9 mouse cellular contexts compared by ENCODE assay signal in the genomic region with DNA sequence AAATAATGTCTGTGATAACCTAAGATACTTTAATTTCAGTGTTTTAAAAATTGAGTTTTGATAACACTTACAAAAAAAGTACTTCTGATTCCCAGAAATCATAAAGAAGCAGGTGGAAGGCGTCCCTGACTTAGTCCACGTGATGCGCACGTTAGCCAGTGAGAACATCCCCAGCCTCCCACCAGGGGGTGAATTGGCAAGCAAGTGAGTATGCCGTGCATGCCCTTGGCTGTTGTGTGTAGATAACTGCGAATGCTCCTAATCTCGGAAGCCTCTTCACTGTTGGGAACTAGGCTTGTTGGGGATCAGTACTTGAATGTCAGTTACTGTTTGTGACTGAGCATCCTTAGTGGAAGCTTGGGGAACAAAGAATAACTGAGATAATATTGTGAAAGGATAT. TPM values are rescaled to one million over a fixed set of nuclear protein-coding genes. Genes with fewer than 3 reads are reported as not detected.
DNase-seq lines count a peak whose midpoint lies in the region; ATAC-seq lines count a peak whose summit lies in the region.
"Had no signal": no experiment of that assay in that cellular context is flagged by ENCODE, and none has a peak within 500 bp of the region (broad histone marks: within the 10 kb centered on the region; RNA-seq: fewer than 3 reads in every experiment).

No protein-coding gene starts in this region.

- H3K27ac ChIP-seq in midbrain, embryonic 13.5 days, result no peak overlapping the region

- H3K9ac ChIP-seq in midbrain, embryonic 13.5 days (replicated peaks), result no peak overlapping the region

- 50% methylated on average over 7 of the region's 7 CpGs for WGBS in midbrain, embryonic 13.5 days

- DNase-seq in layer of hippocampus, adult 11-12 months (ENCODE audit: low spot score), result peak; percentile 13
- DNase-seq in layer of hippocampus, adult 9-10 months (ENCODE audit: low spot score), result no peak
- peak; percentile 13 for DNase-seq in c-Kit-positive CD71-negative TER-119-negative erythroid progenitor cells, embryonic 14.5 days (ENCODE audit: low read depth)
- DNase-seq in heart, postnatal 10 days, result peak; percentile 51 to 55
- DNase-seq in spleen, postnatal 14 days (ENCODE audit: low spot score in 2 of 2), result peak; percentile 36 to 53
- DNase-seq in thymus, postnatal 36 days, result no peak
- DNase-seq in adrenal gland, adult 8-10 months, result no peak

- H3K4me3 ChIP-seq in midbrain, embryonic 13.5 days (replicated peaks), result no peak overlapping the region

- peaks cover 36% of the 10 kb centered on the region for H3K36me3 ChIP-seq in midbrain, embryonic 13.5 days

- H3K4me1 ChIP-seq in midbrain, embryonic 13.5 days (replicated peaks), result 0 out of 2 replicates have a peak, but pooled peaks cover 3% of the 10 kb centered on the region

- H3K27me3 ChIP-seq in midbrain, embryonic 13.5 days, result no peaks in the 10 kb centered on the region
- H3K27me3 ChIP-seq: CH12.LX had no signal

- no peaks in the 10 kb centered on the region for H3K9me3 ChIP-seq in midbrain, embryonic 13.5 days

- intact Hi-C loops in heart, postnatal 10 days (cut with DNase I), result no loop called here

- H3K4me2 ChIP-seq in midbrain, embryonic 13.5 days (replicated peaks), result no peak overlapping the region

- no peak for ATAC-seq in midbrain, embryonic 13.5 days

RNA-seq across cellular contexts. Expression of gene Ppm1a, which starts 33.3 kb away (rescaled TPM):
- total RNA-seq in heart, postnatal 10 days (2021), result 100 to 1,000 TPM; 228 to 234 TPM
- 100 to 1,000 TPM; 249 to 301 (median 265) TPM for total RNA-seq in adrenal gland, adult 8-10 months (2022)
- polyA plus RNA-seq in midbrain, embryonic 13.5 days (2015; fragmentation: Nextera tagmentation; extraction: Ambion mirVana), result 47.3 and 57.7 TPM in 2 replicates

Comparison
In these comparisons a context has a peak if more than half of its experiments do, and no peak if none do; other contexts are left out.
1. DNase-seq: peak in layer of hippocampus, adult 11-12 months (single experiment), c-Kit-positive CD71-negative TER-119-negative erythroid progenitor cells, embryonic 14.5 days (single experiment), heart, postnatal 10 days (2 of 2) and spleen, postnatal 14 days (2 of 2); none in layer of hippocampus, adult 9-10 months (single experiment), thymus, postnatal 36 days (0 of 2) and adrenal gland, adult 8-10 months (single experiment).